Mouse (Mus musculus) lung, embryonic 16.5 days (tissue): Measurements from ENCODE around the gene Tnik. TPM values are rescaled to one million over a fixed set of nuclear protein-coding genes. Genes with fewer than 3 reads are reported as not detected.
A peak's percentile ranks its signal among the peaks of the same experiment; 100 is the strongest.

Source experiments
- ATAC-seq: fragments of 200-750 bp; cut with Nextera tagmentation; 2 replicates; pipeline ENCODE4 v1.8.0; 2017; ENCODE audit warnings: low read depth, mild to moderate bottlenecking, moderate library complexity
- H3K27ac ChIP-seq: fragments of 300-500 bp; sonication (generic); 2 replicates; pipeline ENCODE4 v1.5.1; 2014; ENCODE audit warnings: mild to moderate bottlenecking, control low read depth, low read length
- H3K27me3 ChIP-seq: fragments of 300-500 bp; sonication (generic); 2 replicates; pipeline ENCODE4 v1.6.1; 2014; ENCODE audit warnings: low read depth, low read length, mixed read lengths; ENCODE audit not compliant: control insufficient read depth, insufficient read depth
- H3K36me3 ChIP-seq: fragments of 300-500 bp; sonication (generic); 2 replicates; pipeline ENCODE4 v1.6.1; 2014; ENCODE audit warnings: low read length; ENCODE audit not compliant: control insufficient read depth, insufficient read depth
- H3K4me1 ChIP-seq: fragments of 300-500 bp; sonication (generic); replicated peaks from 2 replicates; pipeline ENCODE4 v1.6.1; 2014; ENCODE audit warnings: low read length, mixed read lengths; ENCODE audit not compliant: control insufficient read depth, insufficient read depth
- H3K4me2 ChIP-seq: fragments of 300-500 bp; sonication (generic); 2 replicates; pipeline ENCODE4 v1.6.1; 2014; ENCODE audit warnings: low read depth, low read length, control low read depth
- H3K4me3 ChIP-seq: fragments of 300-500 bp; sonication (generic); 2 replicates; pipeline ENCODE4 v1.5.1; 2014; ENCODE audit warnings: mild to moderate bottlenecking, low read length, control low read depth
- H3K9ac ChIP-seq: fragments of 300-500 bp; sonication (generic); 2 replicates; pipeline ENCODE4 v1.6.1; 2014; ENCODE audit warnings: low read length, control low read depth
- H3K9me3 ChIP-seq: fragments of 300-500 bp; sonication (generic); 2 replicates; pipeline ENCODE4 v1.6.1; 2016; ENCODE audit warnings: low read length; ENCODE audit not compliant: control insufficient read depth
- WGBS: fragments of 180-500 bp; shearing (Covaris S2); extraction: QIAGEN DNeasy Blood & Tissue Kit; methylation state at CpG from one replicate; pipeline ENCODE4 v1.1.7; 2014; 5-methylcytosine and 5-hydroxymethylcytosine counted together
- polyA plus RNA-seq: library from polyadenylated mRNA; unstranded; fragments of >200 nt; fragmentation: Nextera tagmentation; extraction: Ambion mirVana; gene quantifications from 2 replicates; pipeline ENCODE4 v1.2.1, GENCODE M21; 2015

Gene Tnik
- polyA plus RNA-seq, 1 experiment from 2014 or later = 10.4 TPM

GRCm38 (mm10) chr3:28262371-28263001 lies 528 bp upstream of the Tnik start:
- peak overlapping the region; percentile 74 for H3K9ac ChIP-seq
- peak overlapping the region; percentile 28 for H3K27ac ChIP-seq
- H3K4me1 ChIP-seq = peaks cover 15% of the 10 kb centered on the region
- H3K36me3 ChIP-seq = no peaks in the 10 kb centered on the region
- under 1% methylated on average over 33 of the region's 33 CpGs for WGBS
- peak; percentile 81 for ATAC-seq
- H3K4me3 ChIP-seq = peak overlapping the region; percentile 66
- peak overlapping the region; percentile 87 for H3K4me2 ChIP-seq
- no peaks in the 10 kb centered on the region for H3K9me3 ChIP-seq
- H3K27me3 ChIP-seq = no peaks in the 10 kb centered on the region

GRCm38 (mm10) chr3:28263948-28264840 lies 1.2 kb downstream of the Tnik start:
- Histone ChIP-seq H3K27ac (no peak overlapping the region), H3K4me2 (peak overlapping the region; percentile 87), H3K36me3 (no peaks in the 10 kb centered on the region), H3K4me3 (peak overlapping the region; percentile 66), H3K9ac (peak overlapping the region; percentile 74), H3K9me3 (no peaks in the 10 kb centered on the region), H3K4me1 (peaks cover 15% of the 10 kb centered on the region), H3K27me3 (no peaks in the 10 kb centered on the region)
- WGBS = 4% methylated on average over 26 of the region's 26 CpGs
- no peak for ATAC-seq

- Histone ChIP-seq H3K36me3 (no peaks in the 10 kb centered on the region), H3K27ac (no peak overlapping the region), H3K4me3 (peak overlapping the region; percentile 66), H3K4me2 (peak overlapping the region; percentile 87), H3K9ac (peak overlapping the region; percentile 74; the same call in 1 of the 2 replicates), H3K9me3 (no peaks in the 10 kb centered on the region), H3K27me3 (no peaks in the 10 kb centered on the region), H3K4me1 (peaks cover 15% of the 10 kb centered on the region)
- WGBS = 31% methylated on average over 5 of the region's 5 CpGs
- ATAC-seq = no peak
Observed at GRCm38 (mm10) chr3:28264841-28265150, 1.8 kb downstream of the Tnik start.

GRCm38 (mm10) chr3:28265183-28265582 lies 2.2 kb downstream of the Tnik start:
- H3K27me3 ChIP-seq = no peaks in the 10 kb centered on the region
- 52% methylated on average over 4 of the region's 4 CpGs for WGBS
- peak overlapping the region; percentile 87 for H3K4me2 ChIP-seq
- peaks cover 15% of the 10 kb centered on the region for H3K4me1 ChIP-seq
- ATAC-seq = no peak
- no peak overlapping the region for H3K27ac ChIP-seq
- H3K9ac ChIP-seq = no peak overlapping the region
- H3K36me3 ChIP-seq = no peaks in the 10 kb centered on the region
- no peaks in the 10 kb centered on the region for H3K9me3 ChIP-seq
- peak overlapping the region; percentile 66 for H3K4me3 ChIP-seq

GRCm38 (mm10) chr3:28265656-28266055 lies 2.6 kb downstream of the Tnik start:
- peak overlapping the region; percentile 87; the same call in 1 of the 2 replicates for H3K4me2 ChIP-seq

GRCm38 (mm10) chr3:28267211-28267610 lies 4.2 kb downstream of the Tnik start:
- ATAC-seq = no peak
- H3K4me2 ChIP-seq = no peak overlapping the region
- WGBS = 63% methylated on average over 7 of the region's 7 CpGs

More at GRCm38 (mm10) chr3:28265656-28266055, 2.6 kb downstream of the Tnik start:
- ATAC-seq = no peak
- H3K4me1 ChIP-seq = peaks cover 15% of the 10 kb centered on the region
- H3K9ac ChIP-seq = no peak overlapping the region
- no peaks in the 10 kb centered on the region for H3K27me3 ChIP-seq
- WGBS = 88% methylated on average over 5 of the region's 5 CpGs
- no peaks in the 10 kb centered on the region for H3K9me3 ChIP-seq
- no peaks in the 10 kb centered on the region for H3K36me3 ChIP-seq
- no peak overlapping the region for H3K27ac ChIP-seq
- no peak overlapping the region for H3K4me3 ChIP-seq

GRCm38 (mm10) chr3:28269716-28270115 lies 6.7 kb downstream of the Tnik start:
- H3K36me3 ChIP-seq = no peaks in the 10 kb centered on the region
- no peak overlapping the region for H3K9ac ChIP-seq
- H3K4me1 ChIP-seq = peaks cover 13% of the 10 kb centered on the region
- no peaks in the 10 kb centered on the region for H3K9me3 ChIP-seq
- H3K27ac ChIP-seq = no peak overlapping the region
- H3K27me3 ChIP-seq = no peaks in the 10 kb centered on the region
- 53% methylated on average over 2 of the region's 2 CpGs for WGBS
- H3K4me3 ChIP-seq = no peak overlapping the region
- no peak for ATAC-seq
- H3K4me2 ChIP-seq = no peak overlapping the region

More at GRCm38 (mm10) chr3:28267211-28267610, 4.2 kb downstream of the Tnik start:
- Histone ChIP-seq H3K4me1 (peaks cover 14% of the 10 kb centered on the region), H3K9me3 (no peaks in the 10 kb centered on the region), H3K4me3 (no peak overlapping the region), H3K9ac (no peak overlapping the region), H3K27ac (no peak overlapping the region), H3K36me3 (no peaks in the 10 kb centered on the region), H3K27me3 (no peaks in the 10 kb centered on the region)

- H3K27me3 ChIP-seq = no peaks in the 10 kb centered on the region
Observed at GRCm38 (mm10) chr3:28271884-28272283, 8.9 kb downstream of the Tnik start.

GRCm38 (mm10) chr3:28274763-28275162 lies 11.7 kb downstream of the Tnik start:
- 0 out of 2 replicates have a peak, but pooled peaks cover 3% of the 10 kb centered on the region for H3K4me1 ChIP-seq
- H3K4me3 ChIP-seq = no peak overlapping the region
- H3K27me3 ChIP-seq = no peaks in the 10 kb centered on the region
- no peaks in the 10 kb centered on the region for H3K36me3 ChIP-seq
- no peak overlapping the region for H3K4me2 ChIP-seq
- no peak overlapping the region for H3K9ac ChIP-seq
- ATAC-seq = no peak
- WGBS = 76% methylated on average over 4 of the region's 4 CpGs
- H3K27ac ChIP-seq = no peak overlapping the region
- no peaks in the 10 kb centered on the region for H3K9me3 ChIP-seq

More at GRCm38 (mm10) chr3:28271884-28272283, 8.9 kb downstream of the Tnik start:
- H3K4me2 ChIP-seq = no peak overlapping the region
- 0 out of 2 replicates have a peak, but pooled peaks cover 3% of the 10 kb centered on the region for H3K4me1 ChIP-seq
- no peak overlapping the region for H3K27ac ChIP-seq
- ATAC-seq = no peak
- H3K9me3 ChIP-seq = no peaks in the 10 kb centered on the region
- no peak overlapping the region for H3K9ac ChIP-seq
- H3K4me3 ChIP-seq = no peak overlapping the region
- no peaks in the 10 kb centered on the region for H3K36me3 ChIP-seq
